Mouse (Mus musculus): ENCODE measurements around the gene Ctrc. TPM values are rescaled to one million over a fixed set of nuclear protein-coding genes. Genes with fewer than 3 reads are reported as not detected.
A peak's percentile ranks its signal among the peaks of the same experiment; 100 is the strongest.

Ctrc gene
- polyA plus RNA-seq, 1 experiment from 2014 or later: not detected

GRCm38 (mm10) chr4:141828177-141828576 is 18.0 kb downstream of the Ctrc start:
- Histone ChIP-seq H3K9me3 (no peaks in the 10 kb centered on the region), H3K4me3 (no peak overlapping the region), H3K36me3 (no peaks in the 10 kb centered on the region), H3K4me1 (peaks cover 8% of the 10 kb centered on the region; the same call in 1 of the 2 replicates), H3K27me3 (ENCODE audit: insufficient read depth, poor library complexity, severe bottlenecking) (no peaks in the 10 kb centered on the region), H3K27ac (peak overlapping the region; percentile 52; the same call in 1 of the 2 replicates)
- 41% methylated on average over 4 of the region's 4 CpGs for WGBS
- no peak for DNase-seq (ENCODE audit: low spot score)

GRCm38 (mm10) chr4:141827401-141827800 is 18.8 kb downstream of the Ctrc start:
- WGBS: 82% methylated on average over 2 of the region's 2 CpGs
- peaks cover 8% of the 10 kb centered on the region; the same call in 1 of the 2 replicates for H3K4me1 ChIP-seq
- H3K27ac ChIP-seq: no peak overlapping the region

GRCm38 (mm10) chr4:141826060-141826459 is 20.1 kb downstream of the Ctrc start, which contains the start of gene Cela2a:
TSS of gene Cela2a (minus strand) at chr4:141826160.
- Histone ChIP-seq H3K9me3 (no peaks in the 10 kb centered on the region), H3K27me3 (ENCODE audit: insufficient read depth, poor library complexity, severe bottlenecking) (no peaks in the 10 kb centered on the region), H3K36me3 (no peaks in the 10 kb centered on the region), H3K4me1 (peaks cover 19% of the 10 kb centered on the region), H3K4me3 (no peak within 1 kb of the TSS), H3K27ac (no peak within 1 kb of the TSS)
- DNase-seq (ENCODE audit: low spot score): no peak
- WGBS: 65% methylated on average over 5 of the region's 5 CpGs

More at GRCm38 (mm10) chr4:141827401-141827800, 18.8 kb downstream of the Ctrc start:
- Histone ChIP-seq H3K36me3 (no peaks in the 10 kb centered on the region), H3K4me3 (no peak overlapping the region), H3K27me3 (ENCODE audit: insufficient read depth, poor library complexity, severe bottlenecking) (no peaks in the 10 kb centered on the region), H3K9me3 (no peaks in the 10 kb centered on the region)
- DNase-seq (ENCODE audit: low spot score): no peak

GRCm38 (mm10) chr4:141822979-141823378 is 23.2 kb downstream of the Ctrc start:
- 47% methylated on average over 3 of the region's 3 CpGs for WGBS
- no peaks in the 10 kb centered on the region for H3K36me3 ChIP-seq
- H3K9me3 ChIP-seq: no peaks in the 10 kb centered on the region
- no peak overlapping the region for H3K4me3 ChIP-seq
- H3K4me1 ChIP-seq: peaks cover 18% of the 10 kb centered on the region
- H3K27ac ChIP-seq: no peak overlapping the region
- no peaks in the 10 kb centered on the region for H3K27me3 ChIP-seq (ENCODE audit: insufficient read depth, poor library complexity, severe bottlenecking)
- no peak for DNase-seq (ENCODE audit: low spot score)

GRCm38 (mm10) chr4:141822089-141822488 is 24.1 kb downstream of the Ctrc start:
- 0 out of 2 replicates have a peak overlapping the region, but pooled peaks have one; percentile 11 for H3K27ac ChIP-seq
- peaks cover 15% of the 10 kb centered on the region for H3K4me1 ChIP-seq
- no peak overlapping the region for H3K4me3 ChIP-seq
- 62% methylated on average over 10 of the region's 10 CpGs for WGBS
- no peak for DNase-seq (ENCODE audit: low spot score)
- no peaks in the 10 kb centered on the region for H3K27me3 ChIP-seq (ENCODE audit: insufficient read depth, poor library complexity, severe bottlenecking)
- H3K36me3 ChIP-seq: no peaks in the 10 kb centered on the region
- no peaks in the 10 kb centered on the region for H3K9me3 ChIP-seq

- 58% methylated on average over 3 of the region's 3 CpGs for WGBS
- H3K27me3 ChIP-seq (ENCODE audit: insufficient read depth, poor library complexity, severe bottlenecking): no peaks in the 10 kb centered on the region
- H3K4me3 ChIP-seq: no peak overlapping the region
- H3K36me3 ChIP-seq: peaks cover 1% of the 10 kb centered on the region; the same call in 1 of the 2 replicates
- H3K4me1 ChIP-seq: peaks cover 15% of the 10 kb centered on the region
- H3K27ac ChIP-seq: 0 out of 2 replicates have a peak overlapping the region, but pooled peaks have one; percentile 11
- DNase-seq (ENCODE audit: low spot score): no peak
- no peaks in the 10 kb centered on the region for H3K9me3 ChIP-seq
These were observed 25.0 kb downstream of the Ctrc start for GRCm38 (mm10) chr4:141821178-141821577.

GRCm38 (mm10) chr4:141819316-141819715 is 26.8 kb downstream of the Ctrc start:
- Histone ChIP-seq H3K9me3 (no peaks in the 10 kb centered on the region), H3K4me3 (no peak overlapping the region), H3K27ac (no peak overlapping the region), H3K27me3 (ENCODE audit: insufficient read depth, poor library complexity, severe bottlenecking) (no peaks in the 10 kb centered on the region), H3K4me1 (peaks cover 15% of the 10 kb centered on the region), H3K36me3 (peaks cover 17% of the 10 kb centered on the region)
- 84% methylated on average over 7 of the region's 7 CpGs for WGBS
- DNase-seq (ENCODE audit: low spot score): no peak

GRCm38 (mm10) chr4:141818861-141819260 is 27.3 kb downstream of the Ctrc start:
- no peak for DNase-seq (ENCODE audit: low spot score)
- 83% methylated on average over 13 of the region's 13 CpGs for WGBS
- Histone ChIP-seq H3K4me3 (no peak overlapping the region), H3K36me3 (peaks cover 22% of the 10 kb centered on the region), H3K9me3 (no peaks in the 10 kb centered on the region), H3K27ac (no peak overlapping the region), H3K27me3 (ENCODE audit: insufficient read depth, poor library complexity, severe bottlenecking) (no peaks in the 10 kb centered on the region), H3K4me1 (peaks cover 15% of the 10 kb centered on the region)

GRCm38 (mm10) chr4:141817706-141818105 is 28.5 kb downstream of the Ctrc start:
- Histone ChIP-seq H3K4me3 (no peak overlapping the region), H3K36me3 (peaks cover 33% of the 10 kb centered on the region), H3K9me3 (no peaks in the 10 kb centered on the region), H3K27ac (no peak overlapping the region), H3K27me3 (ENCODE audit: insufficient read depth, poor library complexity, severe bottlenecking) (no peaks in the 10 kb centered on the region), H3K4me1 (peaks cover 15% of the 10 kb centered on the region)
- 83% methylated on average over 10 of the region's 10 CpGs for WGBS
- no peak for DNase-seq (ENCODE audit: low spot score)

- H3K27me3 ChIP-seq (ENCODE audit: insufficient read depth, poor library complexity, severe bottlenecking): no peaks in the 10 kb centered on the region
- WGBS: 77% methylated on average over 14 of the region's 14 CpGs
- peaks cover 13% of the 10 kb centered on the region for H3K4me1 ChIP-seq
- DNase-seq (ENCODE audit: low spot score): no peak
- H3K27ac ChIP-seq: no peak overlapping the region
- no peaks in the 10 kb centered on the region for H3K9me3 ChIP-seq
- no peak overlapping the region for H3K4me3 ChIP-seq
- peaks cover 40% of the 10 kb centered on the region for H3K36me3 ChIP-seq
These were observed 29.1 kb downstream of the Ctrc start for GRCm38 (mm10) chr4:141816776-141817655.

GRCm38 (mm10) chr4:141816267-141816666 is 29.9 kb downstream of the Ctrc start:
- H3K27me3 ChIP-seq (ENCODE audit: insufficient read depth, poor library complexity, severe bottlenecking): no peaks in the 10 kb centered on the region
- no peaks in the 10 kb centered on the region for H3K9me3 ChIP-seq
- WGBS: 80% methylated on average over 7 of the region's 7 CpGs
- no peak overlapping the region for H3K4me3 ChIP-seq
- no peak for DNase-seq (ENCODE audit: low spot score)
- peaks cover 47% of the 10 kb centered on the region for H3K36me3 ChIP-seq
- H3K4me1 ChIP-seq: peaks cover 6% of the 10 kb centered on the region
- no peak overlapping the region for H3K27ac ChIP-seq

GRCm38 (mm10) chr4:141811375-141811774 is 34.8 kb downstream of the Ctrc start:
- no peaks in the 10 kb centered on the region for H3K27me3 ChIP-seq (ENCODE audit: insufficient read depth, poor library complexity, severe bottlenecking)
- H3K36me3 ChIP-seq: peaks cover 95% of the 10 kb centered on the region
- H3K27ac ChIP-seq: no peak overlapping the region
- DNase-seq (ENCODE audit: low spot score): no peak
- H3K9me3 ChIP-seq: no peaks in the 10 kb centered on the region
- H3K4me1 ChIP-seq: no peaks in the 10 kb centered on the region
- H3K4me3 ChIP-seq: no peak overlapping the region
- 95% methylated on average over 7 of the region's 7 CpGs for WGBS

- Histone ChIP-seq H3K4me3 (no peak overlapping the region), H3K4me1 (no peaks in the 10 kb centered on the region), H3K36me3 (peaks cover 95% of the 10 kb centered on the region), H3K9me3 (no peaks in the 10 kb centered on the region), H3K27me3 (ENCODE audit: insufficient read depth, poor library complexity, severe bottlenecking) (no peaks in the 10 kb centered on the region), H3K27ac (no peak overlapping the region)
- WGBS: 89% methylated on average over 2 of the region's 2 CpGs
- no peak for DNase-seq (ENCODE audit: low spot score)
These were observed 35.2 kb downstream of the Ctrc start for GRCm38 (mm10) chr4:141810975-141811374.

Measured in heart, embryonic 10.5 days (tissue).